Mouse (Mus musculus): Measurements from ENCODE around the gene Wwox.

Wwox gene

DNA sequence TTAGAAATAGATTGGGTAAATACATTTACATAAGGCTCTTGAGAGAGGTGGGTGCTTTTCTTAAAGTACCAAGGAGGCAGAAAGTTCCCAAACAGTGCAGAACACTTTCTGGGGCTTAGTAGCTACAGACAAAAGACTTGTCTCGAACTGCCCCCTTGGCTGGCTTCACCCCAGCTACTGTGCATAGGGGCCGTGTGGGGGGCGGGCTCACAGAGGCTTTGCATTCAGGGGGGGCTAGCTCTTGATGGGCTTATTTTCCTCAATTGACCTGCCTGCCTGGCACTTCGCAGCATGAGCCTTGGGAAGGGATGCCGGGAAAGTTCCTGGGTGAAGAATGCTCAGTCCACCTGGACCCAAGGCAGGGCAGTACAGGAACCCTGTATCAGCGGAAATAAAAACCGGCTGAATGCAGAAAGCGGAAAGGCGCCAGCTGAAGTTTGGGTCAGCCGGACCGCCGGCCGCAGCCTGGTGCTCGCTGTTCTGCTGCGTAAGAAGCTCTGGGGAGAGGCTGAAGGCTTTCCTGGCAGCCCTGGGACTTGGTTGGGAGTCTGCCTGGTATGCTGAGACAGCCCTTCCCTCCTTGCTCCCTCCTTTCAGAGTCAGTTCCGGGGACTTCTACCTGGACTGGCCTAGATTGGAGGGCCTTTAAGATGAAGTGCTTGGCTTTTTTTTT, 918.3 kb downstream of the Wwox start:
- no peak for DNase-seq (ENCODE audit: low spot score)

GRCm38 (mm10) chr8:115358481-115358880, 919.0 kb downstream of the Wwox start:
- DNase-seq (ENCODE audit: low spot score) = no peak

DNA sequence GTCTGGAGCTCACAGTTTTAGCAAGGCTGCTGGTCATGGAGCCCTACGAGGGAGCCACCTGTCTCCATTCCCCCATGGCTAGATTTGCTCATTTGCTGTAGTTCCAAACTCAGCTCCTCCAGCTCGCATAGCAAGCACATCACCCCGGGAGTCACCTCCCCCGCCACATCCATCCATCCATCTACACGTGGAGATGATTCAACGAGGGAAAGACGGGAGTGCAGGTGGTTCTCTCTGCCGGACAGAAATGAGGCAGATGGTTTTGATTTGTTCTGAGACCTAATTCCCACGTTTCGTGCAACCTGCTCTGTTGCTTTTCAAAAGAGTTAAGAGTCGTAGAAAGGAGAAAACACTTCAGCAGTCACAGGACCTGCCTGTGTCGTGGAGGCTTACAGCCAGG, 920.2 kb downstream of the Wwox start:
- no peak for DNase-seq (ENCODE audit: low spot score)

GRCm38 (mm10) chr8:115362518-115362917, 923.1 kb downstream of the Wwox start:
- no peak for DNase-seq (ENCODE audit: low spot score)

DNA sequence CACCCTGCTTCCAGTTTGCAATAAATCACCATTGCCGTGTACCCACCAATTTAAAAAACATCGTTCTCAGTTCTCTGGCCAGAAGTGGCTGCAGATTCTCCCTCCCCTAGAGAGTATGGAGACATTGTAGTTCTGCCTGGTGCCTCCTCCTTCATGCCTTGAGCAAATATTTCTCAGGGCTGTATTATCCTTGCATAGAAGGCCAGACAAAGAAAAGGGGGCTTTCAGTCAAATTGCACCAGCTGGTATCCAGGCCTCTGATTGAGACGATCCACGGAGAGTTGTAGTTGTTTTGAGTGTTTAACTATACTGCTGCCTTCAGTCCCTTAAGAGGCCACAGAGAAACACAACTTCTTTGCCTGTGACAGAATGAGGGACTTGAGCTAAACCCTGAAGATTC, 935.5 kb downstream of the Wwox start:
- DNase-seq (ENCODE audit: low spot score) = no peak

DNA sequence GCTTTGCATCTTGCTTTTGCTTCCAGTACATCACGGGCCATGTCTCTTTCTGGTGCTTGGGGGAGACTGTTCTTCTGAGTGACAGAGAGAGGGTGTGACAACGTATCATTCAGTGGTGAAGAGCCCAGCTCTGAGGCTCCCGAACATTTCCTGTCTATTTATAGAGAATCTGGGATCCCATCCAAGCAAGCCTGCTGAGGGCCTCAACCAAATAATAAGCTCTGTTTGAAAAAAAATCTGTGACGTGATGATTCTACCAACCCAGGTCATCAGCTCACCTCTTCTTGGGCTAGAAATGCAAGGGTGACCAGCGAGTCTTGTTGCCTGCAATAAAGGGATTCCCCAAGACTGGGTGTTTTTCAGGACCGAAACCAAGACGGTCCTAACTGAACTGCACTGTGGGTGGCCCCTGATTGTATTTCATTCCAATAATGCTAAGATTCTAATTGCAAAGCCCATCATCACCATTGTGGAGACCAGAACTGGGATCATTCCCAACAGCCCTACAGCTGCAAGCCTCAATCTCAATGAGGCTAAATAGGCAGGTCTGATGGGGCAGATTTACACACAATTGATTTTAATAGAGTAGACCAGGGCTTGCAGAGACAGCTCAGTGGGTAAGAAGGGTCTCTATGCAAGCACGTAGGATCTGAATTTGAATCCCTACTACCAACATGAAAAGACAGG, 936.0 kb downstream of the Wwox start:
- peak; percentile 4 for DNase-seq (ENCODE audit: low spot score)

DNA sequence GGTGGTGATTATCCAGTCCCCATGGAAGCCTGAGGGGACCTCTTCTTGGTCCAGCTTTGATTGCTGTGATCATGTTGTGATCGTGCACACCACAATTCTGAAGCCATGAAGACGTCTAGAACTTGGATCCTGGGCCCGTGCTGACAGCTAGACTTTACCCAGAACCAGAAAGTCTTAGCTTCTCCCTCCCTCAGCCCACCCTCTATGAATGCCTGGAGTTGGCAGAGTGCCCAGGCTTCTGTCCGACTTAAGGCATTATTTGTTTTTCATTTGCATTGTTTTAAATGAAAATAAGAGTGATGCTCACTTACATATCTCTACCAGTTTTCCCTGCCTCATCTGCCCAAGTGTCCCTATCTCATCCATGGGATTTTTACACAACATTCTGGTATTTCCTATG, 937.9 kb downstream of the Wwox start:
- no peak for DNase-seq (ENCODE audit: low spot score)

DNA sequence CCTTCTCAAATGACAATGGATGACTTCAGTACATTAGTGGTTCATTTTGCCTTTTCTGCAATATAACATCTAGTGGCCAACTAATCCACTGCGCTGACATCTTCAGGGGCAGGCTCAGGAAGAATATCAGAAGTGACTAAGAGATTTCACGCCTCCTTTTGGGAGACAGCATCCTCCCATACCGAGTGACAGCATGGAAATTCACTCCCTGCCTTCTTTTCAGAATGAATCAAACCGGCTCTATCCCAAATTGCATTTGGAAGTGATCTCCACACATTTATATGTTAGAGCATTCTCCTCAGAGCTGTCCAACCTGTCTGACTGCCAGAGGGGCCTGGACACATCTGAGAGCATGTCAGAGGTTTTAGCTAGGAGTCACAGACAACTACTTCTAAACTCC, 940.6 kb downstream of the Wwox start:
- no peak for DNase-seq (ENCODE audit: low spot score)

- DNase-seq (ENCODE audit: low spot score) = no peak
Observed at GRCm38 (mm10) chr8:115390921-115391504, 951.6 kb downstream of the Wwox start.

GRCm38 (mm10) chr8:115395840-115396239, 956.4 kb downstream of the Wwox start:
- DNase-seq (ENCODE audit: low spot score) = no peak

DNA sequence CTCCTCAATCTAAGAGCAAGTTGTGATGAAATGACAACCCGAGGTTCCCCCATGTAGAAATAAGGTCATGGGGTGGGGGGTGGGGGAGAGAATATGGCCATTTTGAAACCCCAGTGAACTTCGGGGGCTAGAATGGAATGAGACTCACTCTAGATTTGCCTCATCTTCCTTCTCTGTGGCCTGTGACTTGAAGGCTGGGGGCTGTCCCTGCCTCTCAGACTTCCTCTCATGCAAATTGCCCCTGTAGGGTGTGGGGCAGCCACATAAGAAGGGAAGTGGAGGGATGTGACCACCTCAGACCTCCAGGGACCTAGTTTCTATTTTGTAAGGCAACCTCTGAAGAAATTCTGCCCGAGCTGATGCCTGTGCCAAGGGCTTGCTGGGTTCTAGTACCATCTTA, 958.5 kb downstream of the Wwox start:
- peak; percentile 57 for DNase-seq (ENCODE audit: low spot score)

- DNase-seq (ENCODE audit: low spot score) = no peak
Observed at GRCm38 (mm10) chr8:115400013-115400720, 960.7 kb downstream of the Wwox start.

All from lung, postnatal 25 days (tissue).